Mouse (Mus musculus): ENCODE results near the gene Cfi. TPM values are rescaled to one million over a fixed set of nuclear protein-coding genes. Genes with fewer than 3 reads are reported as not detected.

Gene Cfi
- total RNA-seq, 2 experiments from 2014 or later, result 0.12 to 0.75 TPM

GRCm38 (mm10) chr3:129923581-129923980 is 87.9 kb downstream of the Cfi start:
- no peak for DNase-seq (ENCODE audit: low spot score in 2 of 2)

Other genes starting within 250 kb of the Cfi start
- gene Egf, start 80.6 kb upstream of the Cfi start, total RNA-seq (2021), result 10 to 100 TPM; 15.5 to 19.1 TPM
- not detected for gene Lrit3, start 31.9 kb upstream of the Cfi start, total RNA-seq (2021)
- under 1 TPM; 0.13 to 0.96 TPM for gene Rrh, start 13.3 kb upstream of the Cfi start, total RNA-seq (2021)
- gene Gar1, start 4.5 kb upstream of the Cfi start, total RNA-seq (2021), result 10 to 100 TPM; 38.8 to 48.7 TPM
- 10 to 100 TPM; 19.0 to 19.4 TPM for gene Pla2g12a, start 42.7 kb downstream of the Cfi start, total RNA-seq (2021)
- gene Casp6, start 65.5 kb downstream of the Cfi start, total RNA-seq (2021), result 10 to 100 TPM in 1 of 2 experiments, 1 to 10 TPM in 1; 8.3 to 11.4 TPM
- 1 to 10 TPM; 1.1 to 1.4 TPM for gene Mcub, start 134.3 kb downstream of the Cfi start, total RNA-seq (2021)
- 10 to 100 TPM; 49.7 to 51.5 TPM for gene Sec24b, start 225.7 kb downstream of the Cfi start, total RNA-seq (2021)

Data from gastrocnemius, postnatal 4 days (tissue).